ENCODE assay signal across 8 mouse cellular contexts in genomic region chr1:175625990-175626692, GRCm38 (mm10). TPM values are rescaled to one million over a fixed set of nuclear protein-coding genes. Genes with fewer than 3 reads are reported as not detected.
DNase-seq lines count a peak whose midpoint lies in the region; ATAC-seq and TF ChIP-seq lines count a peak whose summit lies in the region.

No protein-coding gene starts in this region.

- peak; percentile 36; the same call in 1 of the 2 replicates for ATAC-seq in frontal cortex, adult (ENCODE audit: low TSS enrichment)
- peak; percentile 69 for ATAC-seq in hindbrain, embryonic 11.5 days (ENCODE audit: low FRiP score)
- peak; percentile 61 for ATAC-seq in liver, embryonic 14.5 days (ENCODE audit: insufficient read depth)
- peak; percentile 72 for ATAC-seq in neural tube, embryonic 13.5 days (ENCODE audit: low read depth)
- no peak for ATAC-seq in monocyte, adult 5-6 weeks (replicated peaks; ENCODE audit: insufficient number of reproducible peaks, low FRiP score, low TSS enrichment, poor library complexity, severe bottlenecking)

- H3K4me2 ChIP-seq in hindbrain, embryonic 11.5 days (replicated peaks; ENCODE audit: low read depth, low read length) = peak overlapping the region; percentile 34
- H3K4me2 ChIP-seq in liver, embryonic 14.5 days (ENCODE audit: low read depth) = peak overlapping the region; percentile 95
- H3K4me2 ChIP-seq in neural tube, embryonic 13.5 days = peak overlapping the region; percentile 91

- no peaks in the 10 kb centered on the region for H3K27me3 ChIP-seq in hindbrain, embryonic 11.5 days (ENCODE audit: control insufficient read depth, insufficient read depth, low read length)
- no peaks in the 10 kb centered on the region for H3K27me3 ChIP-seq in liver, embryonic 14.5 days (ENCODE audit: control insufficient read depth, insufficient read depth, low read length)
- H3K27me3 ChIP-seq in neural tube, embryonic 13.5 days = no peaks in the 10 kb centered on the region

- TF ChIP-seq EP300 in liver, embryonic 14.5 days (IDR thresholded peaks at IDR 0.05; ENCODE audit: low read depth) = no peak

- no peak for DNase-seq in frontal cortex, postnatal 14 days (ENCODE audit: low spot score in 2 of 2)
- peak; percentile 87 for DNase-seq in A20 (ENCODE audit: low read depth, low spot score)
- DNase-seq in embryo, embryonic 10.5 days (ENCODE audit: low spot score) = peak; percentile 68
- DNase-seq in hindbrain, embryonic 11.5 days (ENCODE audit: low spot score) = peak; percentile 46
- peak in 1 of 3 experiments; percentile 42 for DNase-seq in liver, embryonic 14.5 days (ENCODE audit: low read depth in 3 of 3, low spot score in 3 of 3)

- H3K27ac ChIP-seq in hindbrain, embryonic 11.5 days (ENCODE audit: low read depth, low read length) = no peak overlapping the region
- H3K27ac ChIP-seq in liver, embryonic 14.5 days = peak overlapping the region; percentile 52
- H3K27ac ChIP-seq in neural tube, embryonic 13.5 days (replicated peaks) = peak overlapping the region; percentile 57; the same call in 1 of the 2 replicates

- H3K9me3 ChIP-seq in hindbrain, embryonic 11.5 days (ENCODE audit: control insufficient read depth, low read length) = no peaks in the 10 kb centered on the region
- no peaks in the 10 kb centered on the region for H3K9me3 ChIP-seq in liver, embryonic 14.5 days (ENCODE audit: control insufficient read depth, low read length)
- H3K9me3 ChIP-seq in neural tube, embryonic 13.5 days = no peaks in the 10 kb centered on the region

- no peak overlapping the region for H3K9ac ChIP-seq in hindbrain, embryonic 11.5 days (ENCODE audit: low read depth, low read length)
- peak overlapping the region; percentile 47 for H3K9ac ChIP-seq in liver, embryonic 14.5 days (replicated peaks)
- H3K9ac ChIP-seq in neural tube, embryonic 13.5 days = peak overlapping the region; percentile 52; the same call in 1 of the 2 replicates

- 0 out of 2 replicates have a peak, but pooled peaks cover 2% of the 10 kb centered on the region for H3K4me1 ChIP-seq in hindbrain, embryonic 11.5 days (replicated peaks; ENCODE audit: control insufficient read depth, insufficient read depth, low read length)
- H3K4me1 ChIP-seq in liver, embryonic 14.5 days (replicated peaks; ENCODE audit: control insufficient read depth in 2 of 2, insufficient read depth in 2 of 2, low read length in 1 of 2) = peaks cover 0 to 8% of the 10 kb centered on the region in 2 experiments; a peak in 2 of 4 replicates
- H3K4me1 ChIP-seq in neural tube, embryonic 13.5 days (replicated peaks) = peaks cover 15% of the 10 kb centered on the region

- H3K4me3 ChIP-seq in hindbrain, embryonic 11.5 days (ENCODE audit: low read depth, low read length) = peak overlapping the region; percentile 65; the same call in 1 of the 2 replicates
- peak overlapping the region; percentile 68 to 80 for H3K4me3 ChIP-seq in liver, embryonic 14.5 days (ENCODE audit: insufficient read depth in 1 of 2, low read depth in 2 of 2, low read length in 2 of 2)
- peak overlapping the region; percentile 81 for H3K4me3 ChIP-seq in neural tube, embryonic 13.5 days

- no peaks in the 10 kb centered on the region for H3K36me3 ChIP-seq in hindbrain, embryonic 11.5 days (ENCODE audit: control insufficient read depth, insufficient read depth, low read length)
- H3K36me3 ChIP-seq in liver, embryonic 14.5 days (replicated peaks; ENCODE audit: control insufficient read depth, insufficient read depth, low read depth) = no peaks in the 10 kb centered on the region
- H3K36me3 ChIP-seq in neural tube, embryonic 13.5 days = no peaks in the 10 kb centered on the region

- 87% methylated on average over 1 of the region's 1 CpGs for WGBS in hindbrain, embryonic 11.5 days
- WGBS in liver, embryonic 14.5 days (ENCODE audit: insufficient replicate concordance) = 36% methylated on average over 1 of the region's 1 CpGs
- WGBS in neural tube, embryonic 13.5 days = 93% methylated on average over 1 of the region's 1 CpGs

- peak; percentile 70 for TF ChIP-seq CTCF in liver, embryonic 14.5 days (IDR thresholded peaks at IDR 0.05; ENCODE audit: low read depth)

RNA-seq across cellular contexts. Expression of gene Fh1, which starts 0.7 kb away (rescaled TPM):
- 87.3 and 101 TPM in 2 replicates for polyA plus RNA-seq in hindbrain, embryonic 11.5 days (2014; fragmentation: Nextera tagmentation; extraction: Ambion mirVana)
- polyA plus RNA-seq in liver, embryonic 14.5 days (2012; rRNA removed) = 31.8 and 56.1 TPM in 2 replicates
- polyA plus RNA-seq in liver, embryonic 14.5 days (2014; fragmentation: Nextera tagmentation; extraction: Ambion mirVana) = 91.0 and 96.6 TPM in 2 replicates
- polyA plus RNA-seq in neural tube, embryonic 13.5 days (2015; fragmentation: Nextera tagmentation; extraction: Ambion mirVana) = 77.1 and 77.4 TPM in 2 replicates
- total RNA-seq in monocyte, adult 5-6 weeks (2017) = 35.9 to 46.8 TPM (median 37.1 TPM) in 3 replicates

RNA-seq across cellular contexts. Expression of gene Kmo, which starts 6.0 kb away (rescaled TPM):
- polyA plus RNA-seq in hindbrain, embryonic 11.5 days (2014; fragmentation: Nextera tagmentation; extraction: Ambion mirVana) = 0.34 TPM in 1 of 2 replicates, not detected in the other
- polyA plus RNA-seq in liver, embryonic 14.5 days (2012; rRNA removed) = 4.1 and 5.8 TPM in 2 replicates
- 9.4 and 9.7 TPM in 2 replicates for polyA plus RNA-seq in liver, embryonic 14.5 days (2014; fragmentation: Nextera tagmentation; extraction: Ambion mirVana)
- 0.11 and 0.59 TPM in 2 replicates for polyA plus RNA-seq in neural tube, embryonic 13.5 days (2015; fragmentation: Nextera tagmentation; extraction: Ambion mirVana)
- total RNA-seq in monocyte, adult 5-6 weeks (2017) = 7.5 to 16.0 TPM (median 10.7 TPM) in 3 replicates

Comparison
In these comparisons a context has a peak if more than half of its experiments do, and no peak if none do; other contexts are left out.
1. DNase-seq: peak in A20 (single experiment), embryo, embryonic 10.5 days (single experiment) and hindbrain, embryonic 11.5 days (single experiment); none in frontal cortex, postnatal 14 days (0 of 2).
2. H3K4me2 ChIP-seq: peak in every context shown above with its lines; median percentile 95 in liver, embryonic 14.5 days; 91 in neural tube, embryonic 13.5 days; 34 in hindbrain, embryonic 11.5 days.
3. Peak in every context shown above with its lines, with median percentiles within 50 percentile points of each other: H3K4me3 ChIP-seq.